Comparison of ENCODE assay signal across 15 mouse cellular contexts in genomic region chr13:43804648-43805047, GRCm38 (mm10). TPM values are rescaled to one million over a fixed set of nuclear protein-coding genes. Genes with fewer than 3 reads are reported as not detected.
A peak's percentile ranks its signal among the peaks of the same experiment; 100 is the strongest.
DNase-seq lines count a peak whose midpoint lies in the region; ATAC-seq and TF ChIP-seq lines count a peak whose summit lies in the region.
"Had no signal": no experiment of that assay in that cellular context is flagged by ENCODE, and none has a peak within 500 bp of the region (broad histone marks: within the 10 kb centered on the region; RNA-seq: fewer than 3 reads in every experiment).

No protein-coding gene starts in this region.

- H3K4me1 ChIP-seq in liver, adult 2 months (ENCODE audit: control insufficient read depth, insufficient read depth, low read length), result no peaks in the 10 kb centered on the region
- no peaks in the 10 kb centered on the region for H3K4me1 ChIP-seq in liver, postnatal 0 days (ENCODE audit: insufficient read depth)
- peaks cover 3% of the 10 kb centered on the region; the same call in 1 of the 2 replicates for H3K4me1 ChIP-seq in cortical plate, adult 2 months (ENCODE audit: control insufficient read depth, insufficient read depth, low read length)
- peaks cover 14% of the 10 kb centered on the region for H3K4me1 ChIP-seq in forebrain, embryonic 14.5 days (ENCODE audit: control insufficient read depth, insufficient read depth, low read length)

- no peak overlapping the region for H3K4me2 ChIP-seq in liver, postnatal 0 days (ENCODE audit: low read depth, low read length)
- H3K4me2 ChIP-seq in forebrain, embryonic 14.5 days (ENCODE audit: low read length), result no peak overlapping the region
- H3K4me2 ChIP-seq: embryonic facial prominence, embryonic 12.5 days; lung, embryonic 15.5 days; neural tube, embryonic 15.5 days had no signal

- 95% methylated on average over 3 of the region's 3 CpGs for WGBS in liver, adult 2 months
- WGBS in liver, postnatal 0 days (ENCODE audit: insufficient replicate concordance), result 77% methylated on average over 3 of the region's 3 CpGs
- 94% methylated on average over 3 of the region's 3 CpGs for WGBS in forebrain, embryonic 14.5 days

- TF ChIP-seq POLR2A in liver, adult 2 months (IDR thresholded peaks at IDR 0.05; ENCODE audit: extremely low read depth, insufficient read depth, low read length), result no peak
- no peak for TF ChIP-seq POLR2A in cortical plate, adult 2 months (IDR thresholded peaks at IDR 0.05; ENCODE audit: extremely low read depth, insufficient read depth, low read length)

- no peaks in the 10 kb centered on the region for H3K79me2 ChIP-seq in liver, adult 2 months (ENCODE audit: control insufficient read depth, insufficient read depth, low read length)

- H3K27me3 ChIP-seq in liver, adult 2 months (ENCODE audit: control insufficient read depth, insufficient read depth, low read length), result no peaks in the 10 kb centered on the region
- no peaks in the 10 kb centered on the region for H3K27me3 ChIP-seq in liver, postnatal 0 days (ENCODE audit: insufficient read depth, low read length)
- no peaks in the 10 kb centered on the region for H3K27me3 ChIP-seq in forebrain, embryonic 14.5 days (replicated peaks; ENCODE audit: control insufficient read depth, insufficient read depth, low read length)
- H3K27me3 ChIP-seq: embryonic facial prominence, embryonic 12.5 days; lung, embryonic 15.5 days; neural tube, embryonic 15.5 days had no signal

- H3K4me3 ChIP-seq in liver, adult 2 months (ENCODE audit: insufficient read depth, low read depth, low read length), result no peak overlapping the region
- no peak overlapping the region for H3K4me3 ChIP-seq in liver, postnatal 0 days (ENCODE audit: low read depth, low read length)
- no peak overlapping the region for H3K4me3 ChIP-seq in cortical plate, adult 2 months (ENCODE audit: insufficient read depth, low read length)
- H3K4me3 ChIP-seq in forebrain, embryonic 14.5 days (ENCODE audit: low read depth, low read length), result no peak overlapping the region
- H3K4me3 ChIP-seq: embryonic facial prominence, embryonic 12.5 days; lung, embryonic 15.5 days; neural tube, embryonic 15.5 days had no signal

- H3K9ac ChIP-seq in liver, adult 2 months (ENCODE audit: low read depth, low read length), result no peak overlapping the region
- H3K9ac ChIP-seq in liver, postnatal 0 days (replicated peaks), result no peak overlapping the region
- no peak overlapping the region for H3K9ac ChIP-seq in forebrain, embryonic 14.5 days (ENCODE audit: low read length)
- H3K9ac ChIP-seq: embryonic facial prominence, embryonic 12.5 days; lung, embryonic 15.5 days; neural tube, embryonic 15.5 days had no signal

- no peak for TF ChIP-seq EP300 in liver, postnatal 0 days (IDR thresholded peaks at IDR 0.05; ENCODE audit: low read depth)

- TF ChIP-seq CTCF in liver, adult 2 months (IDR thresholded peaks at IDR 0.05; ENCODE audit: low read depth, low read length), result peak; percentile 32; the same call in 1 of the 2 replicates
- no peak; the same call in 1 of the 2 replicates for TF ChIP-seq CTCF in liver, postnatal 0 days (IDR thresholded peaks at IDR 0.05; ENCODE audit: low read depth)
- peak; percentile 25; the same call in 1 of the 2 replicates for TF ChIP-seq CTCF in cortical plate, adult 2 months (IDR thresholded peaks at IDR 0.05; ENCODE audit: extremely low read depth, insufficient read depth, low read length)

- H3K27ac ChIP-seq in liver, adult 2 months (replicated peaks; ENCODE audit: insufficient read depth, low read depth, low read length), result no peak overlapping the region
- H3K27ac ChIP-seq in liver, postnatal 0 days (ENCODE audit: low read depth), result no peak overlapping the region
- H3K27ac ChIP-seq in cortical plate, adult 2 months (ENCODE audit: insufficient read depth, low read length), result no peak overlapping the region
- H3K27ac ChIP-seq in forebrain, embryonic 14.5 days (ENCODE audit: low read depth, low read length), result no peak overlapping the region
- H3K27ac ChIP-seq: embryonic facial prominence, embryonic 12.5 days; lung, embryonic 15.5 days; neural tube, embryonic 15.5 days had no signal

- no peaks in the 10 kb centered on the region for H3K36me3 ChIP-seq in liver, adult 2 months (ENCODE audit: control insufficient read depth, insufficient read depth, low read length)
- H3K36me3 ChIP-seq in liver, postnatal 0 days (replicated peaks; ENCODE audit: insufficient read depth, low read length), result no peaks in the 10 kb centered on the region
- no peaks in the 10 kb centered on the region for H3K36me3 ChIP-seq in forebrain, embryonic 14.5 days (ENCODE audit: control insufficient read depth, insufficient read depth, low read length)
- H3K36me3 ChIP-seq: embryonic facial prominence, embryonic 12.5 days; lung, embryonic 15.5 days had no signal

- no peaks in the 10 kb centered on the region for H3K9me3 ChIP-seq in liver, postnatal 0 days (ENCODE audit: low read length)
- H3K9me3 ChIP-seq in forebrain, embryonic 14.5 days (replicated peaks; ENCODE audit: control insufficient read depth, low read length), result no peaks in the 10 kb centered on the region
- H3K9me3 ChIP-seq: lung, embryonic 15.5 days; neural tube, embryonic 15.5 days had no signal

- ATAC-seq in CD4-positive, CD25-positive, alpha-beta regulatory T cell, adult 4 months, result no peak
- ATAC-seq in liver, postnatal 0 days, result no peak
- no peak for ATAC-seq in forebrain, embryonic 14.5 days
- ATAC-seq: midbrain, embryonic 16.5 days had no signal

- peak; percentile 50 for DNase-seq in CD4-positive, CD25-positive, alpha-beta regulatory T cell, adult 2 months (ENCODE audit: low read depth, low spot score)
- no peak for DNase-seq in liver, adult 2 months (ENCODE audit: extremely low read depth, low read depth, low spot score)
- no peak for DNase-seq in liver, postnatal 0 days
- peak; percentile 45 for DNase-seq in A20 (ENCODE audit: low read depth, low spot score)
- DNase-seq in forebrain, embryonic 14.5 days (ENCODE audit: low spot score), result no peak
- DNase-seq in left cerebral cortex, postnatal 10 days (ENCODE audit: extremely low spot score in 1 of 2, low spot score in 2 of 2), result no peak
- DNase-seq: cerebellum, adult 9-10 months; gastrocnemius, postnatal 36 days; right cerebral cortex, postnatal 14 days had no signal

- intact Hi-C loops in left cerebral cortex, postnatal 10 days (cut with DNase I), result no loop called here

RNA-seq across cellular contexts. Expression of gene Cd83, which starts 20.1 kb away (rescaled TPM):
- polyA plus RNA-seq in CD4-positive, CD25-positive, alpha-beta regulatory T cell, adult 4 months (2017; shearing (Covaris generic)), result 100 to 1,000 TPM; 294 to 385 TPM
- 3.8 and 4.4 TPM in 2 replicates for total RNA-seq in liver, adult 2 months (2014; rRNA removed)
- 0.40 and 0.73 TPM in 2 replicates for polyA plus RNA-seq in liver, adult 2 months (2012; rRNA removed)
- polyA plus RNA-seq in liver, postnatal 0 days (2015; fragmentation: Nextera tagmentation; extraction: Ambion mirVana), result 1.9 and 2.0 TPM in 2 replicates
- polyA plus RNA-seq in cortical plate, adult 2 months (2012; rRNA removed), result 11.7 and 12.7 TPM in 2 replicates
- 9.1 and 9.2 TPM in 2 replicates for polyA plus RNA-seq in forebrain, embryonic 14.5 days (2014; fragmentation: Nextera tagmentation; extraction: Ambion mirVana)
- total RNA-seq in left cerebral cortex, postnatal 10 days (2021), result 1 to 10 TPM; 7.7 to 8.3 TPM

Comparison
In these comparisons a context has a peak if more than half of its experiments do, and no peak if none do; other contexts are left out.
1. DNase-seq: peak in CD4-positive, CD25-positive, alpha-beta regulatory T cell, adult 2 months (single experiment) and A20 (single experiment); none in liver, adult 2 months (single experiment), liver, postnatal 0 days (single experiment), forebrain, embryonic 14.5 days (single experiment) and left cerebral cortex, postnatal 10 days (0 of 2).
2. RNA of gene Cd83, which starts 20.1 kb away (polyA plus RNA-seq): 294 to 385 TPM in CD4-positive, CD25-positive, alpha-beta regulatory T cell, adult 4 months; 11.7 to 12.7 TPM in cortical plate, adult 2 months, 9.1 to 9.2 TPM in forebrain, embryonic 14.5 days, 1.9 to 2.0 TPM in liver, postnatal 0 days and 0.40 to 0.73 TPM in liver, adult 2 months; every median in the first group is over 10 times any median in the second.